Mouse (Mus musculus) liver, adult (tissue): Measurements from ENCODE around the gene Pnmal2.

ENCODE experiments used
- GATA4 ChIP-seq: IDR thresholded peaks from 2 replicates; pipeline ENCODE4 v1.6.1; 2014; ENCODE audit warnings: mild to moderate bottlenecking, low read length; ENCODE audit not compliant: insufficient replicate concordance

Pnmal2 gene

DNA sequence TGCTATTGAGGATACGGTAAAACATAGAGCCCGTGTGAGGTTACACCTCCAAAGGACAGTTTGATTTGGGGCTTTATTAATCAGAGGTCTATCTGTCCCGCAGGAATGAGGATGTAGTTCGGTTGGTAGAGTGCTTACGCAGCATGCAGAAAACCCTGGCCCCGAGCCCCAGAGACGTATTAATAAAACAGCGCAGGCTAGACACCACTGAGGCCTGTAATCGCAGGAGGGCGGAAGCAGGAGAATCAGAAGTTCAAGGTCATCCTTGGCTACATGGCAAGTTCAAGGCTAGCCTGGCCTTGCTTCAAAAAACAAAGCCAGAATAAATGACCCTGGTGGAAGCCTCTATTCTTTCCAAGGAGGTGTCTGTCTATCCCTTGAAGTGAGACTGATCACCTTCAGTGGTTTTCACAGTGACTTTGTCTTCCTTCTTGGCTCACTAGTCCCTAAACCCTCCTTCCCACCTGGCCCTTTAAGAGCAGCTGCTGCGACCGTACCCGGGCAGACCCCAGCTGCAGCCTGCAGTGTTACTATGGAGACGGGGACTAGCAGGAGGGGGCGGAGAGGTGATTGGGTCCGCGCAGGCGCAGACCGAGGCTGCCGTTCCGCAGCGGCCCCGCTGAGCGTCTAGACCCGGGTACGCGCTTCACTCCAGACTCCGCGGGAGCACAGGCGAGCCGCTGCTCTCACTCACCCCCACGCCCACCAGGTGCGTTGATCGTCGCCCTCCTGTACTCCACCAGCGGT, at the start of gene Pnmal2:
Pnmal2 (plus strand) TSS at position 622 of the 747 bp plus-strand sequence.
- no peak for TF ChIP-seq GATA4

DNA sequence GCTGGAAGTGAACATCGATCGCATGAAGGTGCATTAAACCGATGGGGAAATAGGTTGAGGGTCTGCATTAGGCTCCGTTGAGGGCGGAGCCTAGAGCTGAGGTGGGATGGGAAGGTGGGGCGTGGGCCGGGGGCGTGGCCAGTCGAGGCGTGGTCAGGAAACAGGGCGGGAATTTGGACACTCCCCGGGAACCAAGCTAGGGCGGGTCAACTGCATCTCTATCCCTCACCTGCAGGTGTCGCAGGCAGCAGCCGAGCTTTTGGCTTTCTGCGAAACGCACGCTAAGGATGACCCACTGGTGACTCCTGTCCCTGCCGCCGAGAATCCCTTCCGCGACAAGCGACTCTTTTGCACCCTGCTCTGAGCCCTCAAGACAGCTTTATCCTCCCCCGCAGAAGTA, 49.5 kb upstream of the Pnmal2 start:
- TF ChIP-seq GATA4 = no peak

DNA sequence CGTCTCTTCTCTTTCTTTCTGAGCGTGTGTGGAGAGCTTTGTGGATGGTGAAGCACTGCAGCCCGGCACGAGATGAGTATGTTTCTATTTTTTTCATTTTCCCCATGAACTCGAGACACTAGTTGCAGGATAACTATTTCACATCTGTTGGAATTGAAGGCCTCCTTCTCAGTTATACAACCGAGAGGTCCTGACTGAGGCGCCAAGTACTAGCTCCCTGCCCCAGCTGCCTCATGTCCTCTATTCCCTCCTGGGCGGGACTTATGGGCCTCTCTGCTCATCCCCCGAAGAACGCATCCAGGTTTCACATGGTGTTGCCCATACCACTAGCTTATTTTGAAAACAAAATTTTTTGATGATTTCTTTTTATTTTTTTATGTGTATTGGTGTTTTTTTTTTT, 49.0 kb upstream of the Pnmal2 start:
- TF ChIP-seq GATA4 = no peak

DNA sequence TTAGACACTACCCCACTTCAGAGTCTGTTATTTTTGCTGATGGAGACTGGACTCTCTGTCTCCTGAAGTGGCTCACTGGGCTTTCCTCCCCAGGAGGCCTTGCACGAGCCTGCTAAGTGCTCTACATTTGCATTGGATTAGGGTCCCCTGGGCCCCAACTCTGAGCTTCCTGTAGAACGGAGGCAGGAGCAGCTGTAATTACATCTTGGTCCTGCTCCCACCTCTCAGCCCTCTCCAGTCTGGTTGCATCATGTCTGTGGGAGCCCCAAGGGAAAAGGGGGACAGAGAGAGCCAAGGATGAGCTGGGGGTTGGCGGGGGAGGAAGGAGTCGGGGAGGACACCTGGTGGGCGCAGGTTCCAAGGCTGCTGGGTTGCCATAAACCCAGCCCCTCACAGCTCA, 44.0 kb upstream of the Pnmal2 start:
- no peak for TF ChIP-seq GATA4

DNA sequence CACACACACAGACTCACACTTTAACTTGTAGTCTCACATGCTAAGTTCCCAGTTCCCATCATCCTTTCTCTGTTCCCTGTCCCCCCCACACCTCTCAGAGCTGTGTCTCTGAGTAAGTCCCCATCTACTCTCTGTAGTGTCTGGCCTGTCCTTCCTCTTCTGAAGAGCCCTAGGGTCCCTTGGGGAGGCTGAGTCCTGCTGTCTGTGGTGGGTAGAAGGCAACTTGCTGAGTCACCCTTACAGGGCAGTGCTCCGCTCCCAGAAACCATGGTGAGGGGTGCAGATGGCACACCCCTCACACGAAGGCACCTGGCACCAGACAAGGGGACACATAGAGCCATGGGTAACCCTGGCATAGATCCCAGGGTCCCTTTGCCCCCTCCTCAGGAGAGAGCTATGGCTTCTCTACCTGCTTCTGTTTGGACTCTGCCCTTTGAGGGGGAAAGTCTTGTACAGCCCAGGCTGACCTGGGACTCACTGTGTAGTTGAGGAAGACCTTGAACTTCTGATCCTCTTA, 41.0 kb upstream of the Pnmal2 start:
- TF ChIP-seq GATA4 = no peak

DNA sequence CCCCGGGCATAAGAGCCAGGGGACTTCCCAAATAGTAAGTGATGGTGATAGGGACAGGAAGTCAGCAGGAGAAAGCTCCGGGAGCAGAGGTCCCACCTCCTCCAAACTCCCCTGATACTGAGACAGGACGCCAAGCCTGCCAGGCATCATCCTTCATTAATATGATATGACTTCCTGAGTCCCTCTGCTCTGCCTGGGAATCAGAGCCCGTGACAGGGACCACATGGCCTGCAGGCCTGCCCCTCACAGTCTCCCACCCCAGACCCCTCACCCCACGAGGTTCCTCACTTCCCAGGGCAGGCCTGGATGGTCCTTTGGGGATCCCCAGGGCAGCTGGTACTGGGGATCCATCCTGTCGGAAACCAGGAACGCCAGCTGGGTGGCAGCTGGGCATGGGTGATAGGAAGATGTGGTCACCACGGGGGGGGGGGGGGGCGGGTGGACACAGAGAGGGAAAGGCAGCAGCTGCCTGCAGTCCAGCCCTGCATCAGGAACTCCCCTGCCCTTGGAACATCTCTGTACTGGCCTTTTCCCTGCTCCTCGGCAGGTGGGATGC, 40.3 kb upstream of the Pnmal2 start:
- TF ChIP-seq GATA4 = no peak; the same call in 1 of the 2 replicates

DNA sequence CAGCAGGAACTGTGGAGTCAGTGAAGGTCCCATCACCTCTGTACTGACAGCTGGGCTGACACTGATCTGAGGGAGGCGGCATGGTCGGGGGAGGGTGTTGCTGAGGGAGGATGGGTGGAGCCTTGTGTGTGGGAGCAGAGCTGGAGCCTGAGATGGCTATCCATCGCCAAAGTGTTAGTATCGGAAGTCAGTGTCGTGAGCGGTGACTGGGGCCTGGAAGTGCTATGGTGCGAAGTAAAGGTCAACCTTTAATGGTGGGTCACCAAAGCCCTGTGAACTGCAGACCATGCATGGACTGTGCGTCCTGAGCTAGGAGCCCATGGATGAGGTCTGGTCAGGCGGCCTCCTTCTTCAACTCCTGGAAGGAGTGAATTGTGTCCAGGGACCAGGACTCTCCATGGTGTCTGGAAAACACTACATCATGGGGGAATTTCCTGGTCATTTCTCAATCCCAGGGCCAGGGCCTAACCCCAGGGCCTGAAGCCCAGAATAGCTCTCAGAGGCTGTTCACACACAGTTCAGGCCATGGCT, 38.9 kb upstream of the Pnmal2 start:
- TF ChIP-seq GATA4 = no peak

DNA sequence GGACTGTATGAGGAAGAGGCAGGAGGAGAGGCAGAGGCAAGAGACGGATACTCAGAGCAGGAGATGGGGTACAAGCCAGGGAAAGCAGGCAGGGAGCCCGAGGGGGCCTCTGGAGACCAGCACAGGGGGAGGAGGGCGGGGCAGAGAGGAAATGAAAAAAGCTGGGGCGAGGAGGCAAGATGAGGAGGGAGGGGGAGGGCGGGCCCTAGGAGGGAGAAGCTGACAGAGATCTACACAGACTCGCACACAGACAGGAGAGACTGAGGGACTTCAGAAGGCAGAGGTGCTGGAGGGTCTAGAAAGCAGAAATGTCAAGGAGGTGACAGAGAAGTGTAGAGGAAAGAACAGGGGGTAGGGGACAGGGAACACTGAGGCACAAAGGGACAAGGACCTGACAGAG, 38.2 kb upstream of the Pnmal2 start, which contains the start of gene Ptgir:
Ptgir (plus strand) TSS at position 210 of the 400 bp plus-strand sequence.
- no peak for TF ChIP-seq GATA4

DNA sequence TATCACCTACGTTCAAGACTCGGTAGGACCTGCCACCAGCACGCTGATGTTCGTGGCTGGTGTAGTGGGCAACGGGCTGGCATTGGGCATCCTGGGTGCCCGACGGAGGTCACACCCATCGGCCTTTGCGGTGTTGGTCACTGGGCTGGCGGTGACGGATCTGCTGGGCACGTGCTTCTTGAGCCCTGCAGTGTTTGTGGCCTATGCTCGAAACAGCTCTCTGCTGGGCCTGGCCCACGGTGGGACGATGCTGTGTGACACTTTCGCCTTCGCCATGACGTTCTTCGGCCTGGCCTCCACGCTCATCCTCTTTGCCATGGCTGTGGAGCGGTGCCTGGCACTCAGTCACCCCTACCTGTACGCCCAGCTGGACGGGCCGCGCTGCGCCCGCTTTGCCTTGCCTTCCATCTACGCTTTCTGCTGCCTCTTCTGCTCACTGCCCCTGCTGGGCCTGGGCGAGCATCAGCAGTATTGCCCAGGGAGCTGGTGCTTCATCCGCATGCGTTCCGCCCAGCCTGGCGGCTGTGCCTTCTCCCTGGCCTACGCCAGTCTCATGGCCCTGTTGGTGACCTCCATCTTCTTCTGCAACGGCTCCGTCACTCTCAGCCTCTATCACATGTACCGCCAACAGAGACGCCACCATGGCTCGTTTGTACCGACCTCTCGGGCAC, 37.5 kb upstream of the Pnmal2 start:
- TF ChIP-seq GATA4 = no peak

DNA sequence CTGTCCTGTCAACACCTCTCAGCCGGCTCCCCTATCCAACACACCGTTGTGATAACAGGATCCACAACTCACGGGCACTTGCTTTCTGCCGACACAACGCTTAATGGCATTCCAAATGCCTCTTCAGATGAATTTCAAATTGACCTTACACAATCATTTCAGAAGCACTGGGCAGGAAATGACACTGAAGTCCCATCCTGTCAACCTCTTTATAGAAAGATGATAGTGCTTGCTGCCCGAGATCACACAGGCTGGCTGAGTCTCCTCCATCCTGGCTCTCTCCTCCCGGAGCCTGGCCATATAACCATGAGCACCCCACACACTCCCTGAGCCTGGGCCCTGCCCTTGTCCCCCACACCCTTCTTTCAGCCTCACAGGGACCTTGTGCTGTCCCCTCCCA, 36.6 kb upstream of the Pnmal2 start:
- no peak for TF ChIP-seq GATA4

DNA sequence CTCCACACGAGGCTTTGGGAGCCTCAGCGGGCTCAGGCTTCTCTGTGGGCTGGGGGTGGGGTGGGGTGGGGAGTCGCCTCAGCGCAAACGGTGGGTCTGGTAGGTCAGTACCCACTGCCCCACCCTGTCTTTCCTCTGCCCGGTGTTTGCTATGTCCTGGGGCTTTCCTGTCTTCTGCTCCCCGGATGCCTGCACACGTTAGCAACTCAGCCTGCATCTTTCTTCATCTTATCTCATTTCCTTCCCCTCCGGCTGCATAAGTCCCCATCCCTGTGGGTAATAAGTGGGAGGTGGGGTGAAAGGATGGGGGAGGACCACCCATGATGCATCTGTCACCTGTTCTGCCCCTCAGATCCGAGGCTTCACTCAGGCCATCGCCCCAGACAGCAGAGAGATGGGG, 36.1 kb upstream of the Pnmal2 start:
- no peak for TF ChIP-seq GATA4

DNA sequence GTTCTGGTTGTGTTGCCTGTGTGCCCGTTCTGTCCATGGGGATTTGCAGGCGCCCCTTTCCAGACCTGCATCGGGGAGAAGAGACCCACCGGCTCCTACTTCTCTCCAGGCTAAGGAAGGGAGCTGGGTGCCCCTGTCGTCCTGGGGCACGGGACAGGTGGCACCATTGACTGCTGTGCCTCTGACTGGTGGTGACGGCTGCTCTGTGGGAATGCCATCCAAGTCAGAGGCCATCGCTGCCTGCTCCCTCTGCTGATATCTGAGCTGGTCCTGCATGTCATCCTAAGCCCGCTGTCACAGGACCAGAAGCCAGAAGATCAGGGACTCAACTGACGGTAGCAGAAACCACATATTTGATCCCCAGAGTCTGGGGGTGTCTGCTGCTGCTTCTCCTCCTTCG, 35.6 kb upstream of the Pnmal2 start:
- TF ChIP-seq GATA4 = no peak

DNA sequence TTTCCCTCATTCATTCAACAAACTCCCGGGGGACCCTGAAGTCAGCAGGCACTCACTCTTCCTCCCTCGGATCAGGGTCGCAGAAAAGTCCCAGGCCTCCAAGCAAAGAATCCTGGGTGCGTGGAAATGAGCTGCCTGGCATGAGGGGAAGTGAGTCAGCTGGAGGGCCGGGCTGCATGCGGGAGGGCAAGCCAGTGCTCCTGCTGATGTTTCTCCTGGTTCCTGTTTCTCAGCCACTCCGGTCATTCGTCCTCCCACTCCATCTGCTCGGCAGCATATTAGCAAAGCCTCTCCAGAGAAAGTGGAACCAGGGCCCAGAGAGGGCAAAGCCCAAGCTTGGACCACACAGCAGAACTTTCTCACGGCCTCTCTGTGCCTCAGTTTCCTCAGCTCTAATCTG, 34.6 kb upstream of the Pnmal2 start:
- TF ChIP-seq GATA4 = no peak

DNA sequence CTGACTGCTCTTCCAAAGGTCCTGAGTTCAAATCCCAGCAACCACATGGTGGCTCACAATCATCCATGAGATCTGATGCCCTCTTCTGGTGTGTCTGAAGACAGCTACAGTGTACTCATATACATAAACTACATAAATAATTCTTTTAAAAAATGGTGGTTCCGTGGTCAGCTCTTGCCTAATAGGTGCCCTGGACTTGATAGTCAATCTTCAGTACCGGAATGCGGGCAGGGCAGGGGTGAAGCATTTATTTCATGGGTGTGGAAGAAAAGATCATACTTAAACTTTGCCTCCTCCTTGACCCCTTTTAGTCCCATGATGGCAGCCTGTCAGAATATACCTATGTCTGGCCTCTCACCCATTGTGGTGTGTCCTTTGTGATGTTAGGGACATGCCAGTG, 32.6 kb upstream of the Pnmal2 start:
- TF ChIP-seq GATA4 = no peak

DNA sequence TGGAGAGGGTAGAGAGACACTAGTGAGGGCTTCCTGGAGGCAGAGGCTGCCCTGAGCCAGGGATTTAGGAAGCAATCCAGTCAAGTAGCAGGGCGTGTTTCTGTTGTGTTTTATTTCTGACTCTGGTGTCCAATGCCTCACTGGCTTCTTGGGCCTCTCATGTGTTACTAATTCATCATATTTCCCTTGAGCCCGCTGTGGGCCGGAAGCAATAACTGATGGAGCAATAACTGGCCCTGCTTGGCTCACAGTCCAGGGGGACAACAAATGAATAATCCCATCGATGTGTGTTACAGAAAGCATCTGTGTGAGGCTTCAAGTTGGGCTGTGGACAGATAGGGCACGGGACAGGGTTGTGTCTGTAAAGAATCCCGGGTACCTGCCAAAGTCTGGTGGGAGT, 32.1 kb upstream of the Pnmal2 start:
- TF ChIP-seq GATA4 = no peak
